Mouse (Mus musculus): Measurements from ENCODE around the gene Pcyt2. TPM values are rescaled to one million over a fixed set of nuclear protein-coding genes. Genes with fewer than 3 reads are reported as not detected.

Pcyt2 gene
- polyA plus RNA-seq, 1 experiment from 2014 or later: 187 TPM

DNA sequence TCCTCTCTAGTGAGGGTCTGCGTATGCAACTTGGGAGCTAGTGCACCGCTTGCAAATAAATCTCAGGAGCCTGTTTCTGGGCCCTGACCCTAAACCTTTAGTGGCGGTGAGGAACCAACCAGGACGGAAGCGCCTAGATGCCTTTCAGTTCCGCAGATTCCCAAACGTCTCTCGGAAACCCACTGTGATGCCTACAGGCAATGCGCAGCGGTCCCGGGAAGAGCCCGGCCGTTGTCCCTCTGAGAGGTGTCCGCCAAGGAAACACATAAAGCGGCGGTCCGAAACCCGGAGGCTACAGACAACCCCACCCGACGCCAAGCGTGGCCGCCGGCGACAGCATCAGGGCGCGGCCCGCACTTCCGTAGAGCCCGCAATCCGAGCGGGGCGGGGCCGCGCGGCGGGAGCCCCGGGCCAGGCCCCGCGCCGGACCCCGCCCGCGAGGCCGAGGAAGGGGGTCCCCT is 36.8 kb downstream of the Pcyt2 start:
- Histone ChIP-seq H3K9me3 (ENCODE audit: control insufficient read depth, low read length) (no peaks in the 10 kb centered on the region), H3K4me2 (ENCODE audit: low read depth, low read length) (peak overlapping the region; percentile 99), H3K36me3 (ENCODE audit: control insufficient read depth, insufficient read depth, low read length) (peaks cover 35% of the 10 kb centered on the region), H3K4me3 (ENCODE audit: low read depth, low read length) (peak overlapping the region; percentile 89), H3K4me1 (ENCODE audit: control insufficient read depth, insufficient read depth, low read length) (peaks cover 20% of the 10 kb centered on the region), H3K27me3 (ENCODE audit: control insufficient read depth, insufficient read depth, low read length) (no peaks in the 10 kb centered on the region), H3K9ac (replicated peaks; ENCODE audit: low read depth, low read length) (peak overlapping the region; percentile 99), H3K27ac (ENCODE audit: low read depth, low read length) (peak overlapping the region; percentile 94)
- ATAC-seq (ENCODE audit: low read depth): 0 out of 2 replicates have a peak, but pooled peaks have one; percentile 28
- under 1% methylated on average over 44 of the region's 44 CpGs for WGBS

DNA sequence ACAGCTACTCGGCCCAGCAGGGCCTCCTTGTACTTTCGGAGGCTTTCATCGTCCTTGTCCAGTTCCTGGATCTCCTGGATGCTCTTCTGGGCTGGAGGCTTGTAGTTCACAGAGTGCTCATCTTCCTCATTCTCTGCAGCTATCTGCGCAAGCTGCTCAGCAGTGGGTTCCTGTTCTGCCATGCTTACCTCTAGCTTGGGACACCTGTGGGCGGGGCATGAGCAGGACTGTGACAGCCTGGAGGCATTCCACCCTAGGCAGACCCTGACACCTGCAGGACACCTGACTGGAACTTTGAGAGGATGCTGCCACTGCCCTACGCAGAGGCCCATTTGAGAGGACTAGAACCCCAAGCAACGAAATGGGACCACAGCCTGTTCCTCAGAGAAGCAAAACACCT is 37.5 kb downstream of the Pcyt2 start:
- ATAC-seq (ENCODE audit: low read depth): no peak
- H3K4me2 ChIP-seq (ENCODE audit: low read depth, low read length): peak overlapping the region; percentile 99
- H3K4me1 ChIP-seq (ENCODE audit: control insufficient read depth, insufficient read depth, low read length): peaks cover 20% of the 10 kb centered on the region
- no peaks in the 10 kb centered on the region for H3K9me3 ChIP-seq (ENCODE audit: control insufficient read depth, low read length)
- H3K4me3 ChIP-seq (ENCODE audit: low read depth, low read length): peak overlapping the region; percentile 89
- peak overlapping the region; percentile 99 for H3K9ac ChIP-seq (replicated peaks; ENCODE audit: low read depth, low read length)
- H3K36me3 ChIP-seq (ENCODE audit: control insufficient read depth, insufficient read depth, low read length): peaks cover 28% of the 10 kb centered on the region
- H3K27me3 ChIP-seq (ENCODE audit: control insufficient read depth, insufficient read depth, low read length): no peaks in the 10 kb centered on the region
- H3K27ac ChIP-seq (ENCODE audit: low read depth, low read length): peak overlapping the region; percentile 94
- WGBS: 64% methylated on average over 7 of the region's 7 CpGs

DNA sequence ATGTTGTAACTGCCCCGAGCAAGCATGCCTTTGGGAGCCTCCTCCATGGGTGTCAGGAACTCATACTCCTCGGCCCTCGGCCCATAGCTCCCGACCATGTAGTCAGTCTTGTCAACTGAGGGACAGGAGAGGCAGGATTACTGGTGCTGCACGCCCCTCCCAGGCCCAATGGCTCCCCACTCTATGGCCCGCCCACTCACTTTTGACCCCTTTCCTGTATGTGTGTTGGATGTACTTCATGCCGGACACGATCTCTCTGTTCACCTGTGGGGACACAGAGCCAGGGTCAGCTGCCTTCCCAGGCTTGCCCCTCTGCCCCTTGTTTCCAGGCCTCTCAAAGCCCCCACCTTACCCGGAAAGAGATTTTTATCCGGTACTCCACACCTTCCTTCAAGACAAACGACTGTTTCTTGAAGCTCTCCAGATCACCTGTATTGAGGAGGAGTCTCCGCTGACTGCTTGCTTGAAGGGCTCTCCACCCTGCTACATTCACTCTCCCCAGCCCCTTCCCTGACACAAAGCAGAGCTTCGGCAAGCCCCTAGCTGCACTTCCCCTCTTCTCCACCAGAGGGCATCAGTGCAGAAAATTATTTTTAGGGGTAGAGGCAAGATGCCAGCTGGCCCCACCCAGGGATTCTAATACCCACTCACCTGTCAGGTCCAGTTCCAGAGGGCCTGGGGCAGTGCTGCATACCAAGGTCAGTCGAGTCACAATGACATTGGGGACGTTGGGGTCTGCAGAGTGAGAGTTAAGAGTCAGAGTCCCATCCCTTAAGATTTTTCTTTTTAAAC is 38.2 kb downstream of the Pcyt2 start:
- Histone ChIP-seq H3K27ac (ENCODE audit: low read depth, low read length) (peak overlapping the region; percentile 94; the same call in 1 of the 2 replicates), H3K4me1 (ENCODE audit: control insufficient read depth, insufficient read depth, low read length) (peaks cover 20% of the 10 kb centered on the region), H3K27me3 (ENCODE audit: control insufficient read depth, insufficient read depth, low read length) (no peaks in the 10 kb centered on the region), H3K4me2 (ENCODE audit: low read depth, low read length) (peak overlapping the region; percentile 99), H3K36me3 (ENCODE audit: control insufficient read depth, insufficient read depth, low read length) (peaks cover 24% of the 10 kb centered on the region), H3K9me3 (ENCODE audit: control insufficient read depth, low read length) (no peaks in the 10 kb centered on the region), H3K9ac (replicated peaks; ENCODE audit: low read depth, low read length) (peak overlapping the region; percentile 99; the same call in 1 of the 2 replicates), H3K4me3 (ENCODE audit: low read depth, low read length) (peak overlapping the region; percentile 89)
- 66% methylated on average over 15 of the region's 15 CpGs for WGBS
- ATAC-seq (ENCODE audit: low read depth): no peak

DNA sequence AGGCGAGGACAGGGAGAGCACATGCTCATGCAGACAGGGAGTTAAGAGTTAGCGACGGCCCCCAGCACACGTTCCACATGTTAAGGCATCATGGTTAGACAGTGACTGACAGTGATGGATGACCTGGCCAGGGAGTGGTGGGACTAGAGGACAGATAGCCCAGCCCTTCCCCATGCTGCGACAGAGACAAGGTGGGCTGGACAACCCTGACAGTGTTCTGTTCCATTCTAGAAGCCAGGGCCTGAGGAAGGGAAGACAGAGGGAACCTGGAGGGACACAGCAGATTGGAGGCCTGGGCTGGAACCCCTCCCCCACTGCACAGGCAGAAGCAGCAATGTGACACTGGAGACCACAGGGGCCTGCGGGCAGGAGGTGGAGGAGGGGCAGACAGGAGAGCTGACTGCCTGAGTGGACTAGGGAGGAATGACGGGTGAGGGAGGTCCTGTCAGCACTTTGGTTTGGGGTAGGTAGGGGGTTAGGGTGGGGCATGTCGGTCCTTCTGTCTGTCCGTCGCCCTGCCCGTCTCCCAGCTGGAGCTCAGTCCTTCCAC is 39.0 kb downstream of the Pcyt2 start:
- peaks cover 24% of the 10 kb centered on the region for H3K36me3 ChIP-seq (ENCODE audit: control insufficient read depth, insufficient read depth, low read length)
- 88% methylated on average over 11 of the region's 11 CpGs for WGBS
- no peak overlapping the region for H3K4me3 ChIP-seq (ENCODE audit: low read depth, low read length)
- no peaks in the 10 kb centered on the region for H3K27me3 ChIP-seq (ENCODE audit: control insufficient read depth, insufficient read depth, low read length)
- no peaks in the 10 kb centered on the region for H3K9me3 ChIP-seq (ENCODE audit: control insufficient read depth, low read length)
- no peak for ATAC-seq (ENCODE audit: low read depth)
- H3K9ac ChIP-seq (replicated peaks; ENCODE audit: low read depth, low read length): no peak overlapping the region
- H3K27ac ChIP-seq (ENCODE audit: low read depth, low read length): no peak overlapping the region
- no peak overlapping the region for H3K4me2 ChIP-seq (ENCODE audit: low read depth, low read length)
- H3K4me1 ChIP-seq (ENCODE audit: control insufficient read depth, insufficient read depth, low read length): peaks cover 27% of the 10 kb centered on the region

DNA sequence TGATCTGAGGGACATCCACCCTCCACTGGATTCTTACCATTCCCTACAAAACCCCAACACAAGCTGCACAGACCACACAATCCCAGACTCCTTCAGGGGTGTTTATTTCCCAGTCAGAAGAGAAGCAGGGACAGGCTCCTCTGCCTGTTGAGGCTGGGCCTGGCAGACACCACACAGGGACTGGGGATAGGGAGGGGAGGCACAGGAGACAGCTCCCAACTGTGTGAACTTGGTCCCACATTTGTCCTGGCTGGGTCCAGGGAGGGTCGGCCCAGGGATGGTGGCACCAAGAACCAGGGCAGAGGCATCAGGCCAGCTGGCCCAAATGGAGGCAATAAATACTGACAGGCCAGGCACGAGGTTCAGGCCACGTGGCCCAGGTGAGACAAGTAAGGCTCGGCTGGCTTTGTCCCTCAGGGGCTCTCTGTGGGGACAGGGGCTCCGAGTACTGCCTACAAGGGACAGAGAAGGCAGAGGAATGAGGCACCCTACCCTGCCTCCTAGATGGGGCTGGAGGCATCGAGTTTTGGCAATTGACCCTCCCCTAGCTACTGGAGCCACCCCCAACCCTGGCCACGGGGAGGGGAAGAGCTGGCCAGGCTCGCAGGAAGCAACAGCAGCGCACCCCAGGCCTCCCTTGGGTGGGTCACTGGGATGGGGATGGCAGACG is 39.6 kb downstream of the Pcyt2 start:
- no peak overlapping the region; the same call in 1 of the 2 replicates for H3K4me2 ChIP-seq (ENCODE audit: low read depth, low read length)
- WGBS: 82% methylated on average over 10 of the region's 10 CpGs
- no peak for ATAC-seq (ENCODE audit: low read depth)
- no peak overlapping the region for H3K27ac ChIP-seq (ENCODE audit: low read depth, low read length)
- no peaks in the 10 kb centered on the region for H3K9me3 ChIP-seq (ENCODE audit: control insufficient read depth, low read length)
- 0 out of 2 replicates have a peak overlapping the region, but pooled peaks have one; percentile 16 for H3K9ac ChIP-seq (replicated peaks; ENCODE audit: low read depth, low read length)
- peaks cover 27% of the 10 kb centered on the region for H3K4me1 ChIP-seq (ENCODE audit: control insufficient read depth, insufficient read depth, low read length)
- H3K27me3 ChIP-seq (ENCODE audit: control insufficient read depth, insufficient read depth, low read length): no peaks in the 10 kb centered on the region
- peaks cover 24% of the 10 kb centered on the region for H3K36me3 ChIP-seq (ENCODE audit: control insufficient read depth, insufficient read depth, low read length)
- H3K4me3 ChIP-seq (ENCODE audit: low read depth, low read length): no peak overlapping the region

DNA sequence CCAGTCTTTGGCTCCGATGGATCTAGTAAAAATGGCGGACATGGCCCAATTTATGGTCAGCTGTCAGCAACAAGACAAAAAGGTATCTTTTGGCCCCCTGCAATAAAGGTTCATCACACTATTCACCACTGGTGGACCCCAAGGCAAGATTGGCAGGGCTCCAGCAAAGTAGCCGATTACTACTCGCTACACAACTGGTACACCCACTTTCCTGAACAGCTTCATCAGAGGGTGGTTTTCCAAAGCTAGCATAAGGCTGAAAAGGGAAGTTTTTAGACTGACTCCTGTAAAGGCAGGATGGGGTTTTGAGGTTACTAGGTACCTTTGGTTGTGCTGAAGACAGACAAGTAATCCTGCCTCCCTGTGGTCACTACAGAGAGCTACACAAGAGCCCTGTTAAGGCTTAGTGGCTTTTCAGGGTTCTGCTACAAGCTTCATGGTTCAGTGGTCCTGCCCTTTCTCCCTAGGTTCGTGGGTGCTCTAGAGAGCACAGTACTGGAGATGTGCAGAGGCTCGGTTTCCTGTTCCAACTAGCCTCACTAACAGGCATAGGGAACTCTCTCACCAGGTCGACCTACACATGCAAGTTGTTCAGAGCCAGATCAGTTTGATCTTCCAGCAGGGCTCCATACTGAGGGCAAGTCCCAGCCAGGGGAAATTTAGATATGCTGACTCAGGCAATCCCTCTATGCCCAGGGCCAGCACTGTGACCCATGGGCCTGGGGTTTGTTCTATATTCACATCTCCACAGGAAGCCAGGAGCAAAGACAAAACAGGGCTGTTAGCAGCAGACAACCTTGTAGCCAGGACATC is 40.3 kb downstream of the Pcyt2 start:
- Histone ChIP-seq H3K9ac (replicated peaks; ENCODE audit: low read depth, low read length) (0 out of 2 replicates have a peak overlapping the region, but pooled peaks have one; percentile 16), H3K9me3 (ENCODE audit: control insufficient read depth, low read length) (no peaks in the 10 kb centered on the region), H3K27me3 (ENCODE audit: control insufficient read depth, insufficient read depth, low read length) (no peaks in the 10 kb centered on the region), H3K4me2 (ENCODE audit: low read depth, low read length) (no peak overlapping the region), H3K4me3 (ENCODE audit: low read depth, low read length) (no peak overlapping the region), H3K27ac (ENCODE audit: low read depth, low read length) (no peak overlapping the region), H3K4me1 (ENCODE audit: control insufficient read depth, insufficient read depth, low read length) (peaks cover 25% of the 10 kb centered on the region), H3K36me3 (ENCODE audit: control insufficient read depth, insufficient read depth, low read length) (peaks cover 24% of the 10 kb centered on the region)
- no peak for ATAC-seq (ENCODE audit: low read depth)
- 84% methylated on average over 7 of the region's 7 CpGs for WGBS

DNA sequence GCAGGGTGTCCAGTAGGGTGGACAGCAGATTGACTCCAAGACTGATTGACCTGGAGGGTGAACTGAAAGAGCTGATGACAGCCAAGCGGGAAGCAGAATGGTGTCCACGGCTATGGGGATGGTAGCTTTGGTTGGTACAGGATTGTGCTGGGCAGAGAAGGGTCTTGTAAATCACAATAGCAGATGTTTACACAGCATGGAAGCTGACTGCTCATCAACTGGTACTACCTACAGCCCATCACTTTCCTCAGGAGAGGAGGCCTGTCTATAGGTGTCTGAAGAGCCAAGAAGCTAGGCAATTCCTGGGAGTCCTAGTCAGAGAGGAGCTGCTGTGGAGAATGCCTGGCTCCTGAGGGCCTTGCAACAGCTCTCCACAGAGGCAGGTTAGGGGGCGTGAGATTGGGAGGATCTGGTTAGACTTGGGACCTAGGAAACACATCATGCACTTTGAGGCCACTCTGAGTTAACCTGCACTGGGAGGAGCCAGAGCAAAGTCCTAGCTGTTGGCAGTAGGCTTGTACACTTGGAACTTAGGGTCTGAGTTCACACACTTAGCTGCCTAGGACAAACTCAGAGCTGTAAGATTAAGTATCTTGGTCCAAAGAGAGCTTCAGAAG is 41.3 kb downstream of the Pcyt2 start:
- Histone ChIP-seq H3K9me3 (ENCODE audit: control insufficient read depth, low read length) (no peaks in the 10 kb centered on the region), H3K4me1 (ENCODE audit: control insufficient read depth, insufficient read depth, low read length) (peaks cover 25% of the 10 kb centered on the region), H3K27me3 (ENCODE audit: control insufficient read depth, insufficient read depth, low read length) (no peaks in the 10 kb centered on the region), H3K36me3 (ENCODE audit: control insufficient read depth, insufficient read depth, low read length) (peaks cover 24% of the 10 kb centered on the region), H3K9ac (replicated peaks; ENCODE audit: low read depth, low read length) (no peak overlapping the region), H3K27ac (ENCODE audit: low read depth, low read length) (no peak overlapping the region), H3K4me3 (ENCODE audit: low read depth, low read length) (no peak overlapping the region), H3K4me2 (ENCODE audit: low read depth, low read length) (no peak overlapping the region)
- WGBS: 88% methylated on average over 3 of the region's 3 CpGs
- no peak for ATAC-seq (ENCODE audit: low read depth)

DNA sequence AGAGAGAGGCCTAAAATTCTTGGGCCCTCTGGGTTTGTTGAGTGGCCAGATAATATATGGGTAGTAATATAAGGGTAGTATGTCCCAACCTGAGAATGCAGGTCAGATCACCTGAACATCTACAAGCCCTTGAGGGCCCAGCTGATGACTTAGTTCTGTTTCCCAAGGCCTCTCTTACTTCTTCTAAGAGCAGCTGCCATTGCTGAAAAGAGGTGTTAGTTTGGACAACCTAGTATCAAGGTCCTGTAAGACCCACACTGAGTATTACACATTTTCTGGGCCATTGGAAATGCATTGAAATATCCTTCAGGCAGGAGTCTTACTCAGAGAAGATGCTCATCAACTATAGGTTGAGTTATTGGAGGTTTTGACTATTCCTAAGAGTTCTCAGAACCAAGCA is 41.8 kb downstream of the Pcyt2 start:
- H3K4me1 ChIP-seq (ENCODE audit: control insufficient read depth, insufficient read depth, low read length): peaks cover 28% of the 10 kb centered on the region
- no peak overlapping the region for H3K27ac ChIP-seq (ENCODE audit: low read depth, low read length)
- H3K9ac ChIP-seq (replicated peaks; ENCODE audit: low read depth, low read length): no peak overlapping the region
- ATAC-seq (ENCODE audit: low read depth): no peak
- no peaks in the 10 kb centered on the region for H3K27me3 ChIP-seq (ENCODE audit: control insufficient read depth, insufficient read depth, low read length)
- no peaks in the 10 kb centered on the region for H3K9me3 ChIP-seq (ENCODE audit: control insufficient read depth, low read length)
- H3K4me2 ChIP-seq (ENCODE audit: low read depth, low read length): no peak overlapping the region
- peaks cover 24% of the 10 kb centered on the region for H3K36me3 ChIP-seq (ENCODE audit: control insufficient read depth, insufficient read depth, low read length)
- no peak overlapping the region for H3K4me3 ChIP-seq (ENCODE audit: low read depth, low read length)
